Mouse (Mus musculus) forebrain, embryonic 14.5 days (tissue): Measurements from ENCODE around the gene Adck2. TPM values are rescaled to one million over a fixed set of nuclear protein-coding genes. Genes with fewer than 3 reads are reported as not detected.

Source experiments
- ATAC-seq: fragments of 200-750 bp; cut with Nextera tagmentation; 2 replicates; pipeline ENCODE4 v1.8.0; 2017; ENCODE audit warnings: mild to moderate bottlenecking, moderate library complexity
- DNase-seq: peaks from one replicate; pipeline ENCODE4 v3.0.0-alpha.2; 2015; ENCODE audit warnings: low spot score
- H3K27ac ChIP-seq: fragments of 300-500 bp; sonication (generic); 2 replicates; pipeline ENCODE4 v1.5.1; 2014; ENCODE audit warnings: low read depth, mild to moderate bottlenecking, control low read depth, low read length, moderate library complexity
- H3K27me3 ChIP-seq: fragments of 300-500 bp; sonication (generic); replicated peaks from 2 replicates; pipeline ENCODE4 v1.6.1; 2014; ENCODE audit warnings: low read length, control low read depth, mixed read lengths; ENCODE audit not compliant: control insufficient read depth, insufficient read depth
- H3K36me3 ChIP-seq: fragments of 300-500 bp; sonication (generic); 2 replicates; pipeline ENCODE4 v1.6.1; 2014; ENCODE audit warnings: low read length, control low read depth; ENCODE audit not compliant: control insufficient read depth, insufficient read depth
- H3K4me1 ChIP-seq: fragments of 300-500 bp; sonication (generic); 2 replicates; pipeline ENCODE4 v1.6.1; 2014; ENCODE audit warnings: antibody characterized with exemption, low read length, control low read depth; ENCODE audit not compliant: control insufficient read depth, insufficient read depth
- H3K4me2 ChIP-seq: fragments of 300-500 bp; sonication (generic); 2 replicates; pipeline ENCODE4 v1.6.1; 2014; ENCODE audit warnings: mild to moderate bottlenecking, control low read depth, low read length
- H3K4me3 ChIP-seq: fragments of 300-500 bp; sonication (generic); 2 replicates; pipeline ENCODE4 v1.5.1; 2014; ENCODE audit warnings: low read depth, low read length, control low read depth
- H3K9ac ChIP-seq: fragments of 300-500 bp; sonication (generic); 2 replicates; pipeline ENCODE4 v1.6.1; 2014; ENCODE audit warnings: mild to moderate bottlenecking, low read length, control low read depth, moderate library complexity
- H3K9me3 ChIP-seq: fragments of 300-500 bp; sonication (generic); replicated peaks from 2 replicates; pipeline ENCODE4 v1.6.1; 2016; ENCODE audit warnings: low read length, control low read depth, mixed read lengths; ENCODE audit not compliant: control insufficient read depth
- WGBS: fragments of 180-500 bp; shearing (Covaris S2); extraction: QIAGEN DNeasy Blood & Tissue Kit; methylation state at CpG from one replicate; pipeline ENCODE4 v1.1.7; 2014; 5-methylcytosine and 5-hydroxymethylcytosine counted together
- polyA plus RNA-seq: library from polyadenylated mRNA; unstranded; fragments of >200 nt; fragmentation: Nextera tagmentation; extraction: Ambion mirVana; gene quantifications from 2 replicates; pipeline ENCODE4 v1.2.1, GENCODE M21; 2014

The Adck2 gene
- polyA plus RNA-seq, 1 experiment from 2014 or later = 30.4 TPM

DNA sequence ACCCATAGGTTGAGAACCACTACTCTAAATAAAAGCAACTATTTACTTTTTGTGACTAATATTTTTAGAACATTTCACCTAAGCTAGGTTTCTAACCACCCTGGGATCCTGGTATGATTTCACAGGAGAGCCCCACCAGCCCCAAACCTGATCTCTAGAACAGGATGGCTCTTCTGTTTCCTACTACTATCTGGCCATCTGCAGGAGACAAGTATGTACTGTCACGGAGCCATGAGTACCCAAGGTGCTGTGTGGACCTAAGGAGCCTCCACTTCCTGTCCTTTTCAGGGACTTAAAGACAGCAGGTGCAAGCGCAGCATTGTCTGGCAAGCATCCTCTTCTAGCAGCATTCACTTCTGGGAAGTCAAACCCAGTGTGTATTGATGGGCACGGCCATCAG, 28.2 kb downstream of the Adck2 start:
- ATAC-seq = no peak
- H3K4me1 ChIP-seq = no peaks in the 10 kb centered on the region
- H3K4me3 ChIP-seq = no peak overlapping the region
- no peak overlapping the region for H3K4me2 ChIP-seq
- no peak for DNase-seq
- peaks cover 48% of the 10 kb centered on the region for H3K36me3 ChIP-seq
- H3K9me3 ChIP-seq = no peaks in the 10 kb centered on the region
- no peak overlapping the region for H3K27ac ChIP-seq
- 94% methylated on average over 3 of the region's 3 CpGs for WGBS
- no peak overlapping the region for H3K9ac ChIP-seq
- H3K27me3 ChIP-seq = no peaks in the 10 kb centered on the region

GRCm38 (mm10) chr6:39604565-39604964, 30.9 kb downstream of the Adck2 start:
- Histone ChIP-seq H3K27ac (no peak overlapping the region), H3K4me2 (no peak overlapping the region), H3K4me3 (no peak overlapping the region), H3K9me3 (no peaks in the 10 kb centered on the region), H3K9ac (no peak overlapping the region), H3K36me3 (peaks cover 39% of the 10 kb centered on the region), H3K4me1 (no peaks in the 10 kb centered on the region), H3K27me3 (no peaks in the 10 kb centered on the region)
- WGBS = 87% methylated on average over 5 of the region's 5 CpGs
- no peak for ATAC-seq
- no peak for DNase-seq

DNA sequence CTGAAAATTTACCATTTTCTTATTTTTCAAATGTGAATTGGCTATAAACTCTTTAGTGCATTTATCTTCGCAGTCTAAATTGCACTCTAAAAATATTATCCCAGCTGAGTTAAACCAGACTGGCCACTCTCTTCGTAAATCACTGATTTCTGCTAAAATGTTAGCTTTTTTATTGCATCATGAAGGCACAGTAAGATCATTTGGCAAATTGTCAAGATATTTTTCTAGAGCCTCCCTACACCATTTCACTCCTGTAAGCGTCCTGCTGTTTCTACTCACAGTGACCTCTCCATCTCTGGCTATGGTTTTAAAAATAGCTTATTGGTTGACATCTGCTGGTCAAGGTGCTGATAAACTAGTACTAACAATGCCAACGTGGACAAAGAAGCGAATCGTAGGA, 32.4 kb downstream of the Adck2 start:
- Histone ChIP-seq H3K27me3 (no peaks in the 10 kb centered on the region), H3K36me3 (peaks cover 31% of the 10 kb centered on the region), H3K4me2 (no peak overlapping the region), H3K9ac (no peak overlapping the region), H3K4me3 (no peak overlapping the region), H3K27ac (no peak overlapping the region), H3K4me1 (no peaks in the 10 kb centered on the region), H3K9me3 (no peaks in the 10 kb centered on the region)
- WGBS = 92% methylated on average over 6 of the region's 6 CpGs
- DNase-seq (no peak), ATAC-seq (no peak)

GRCm38 (mm10) chr6:39606862-39607261, 33.2 kb downstream of the Adck2 start:
- no peaks in the 10 kb centered on the region for H3K9me3 ChIP-seq
- ATAC-seq = no peak
- H3K36me3 ChIP-seq = peaks cover 30% of the 10 kb centered on the region
- no peak overlapping the region for H3K4me3 ChIP-seq
- H3K9ac ChIP-seq = no peak overlapping the region
- DNase-seq = no peak
- no peaks in the 10 kb centered on the region for H3K4me1 ChIP-seq
- H3K27me3 ChIP-seq = no peaks in the 10 kb centered on the region
- WGBS = 75% methylated on average over 3 of the region's 3 CpGs
- H3K4me2 ChIP-seq = no peak overlapping the region
- no peak overlapping the region for H3K27ac ChIP-seq

GRCm38 (mm10) chr6:39607365-39607764, 33.7 kb downstream of the Adck2 start:
- no peak overlapping the region for H3K27ac ChIP-seq
- no peaks in the 10 kb centered on the region for H3K27me3 ChIP-seq
- H3K4me1 ChIP-seq = no peaks in the 10 kb centered on the region
- H3K4me2 ChIP-seq = no peak overlapping the region
- H3K9me3 ChIP-seq = no peaks in the 10 kb centered on the region
- H3K4me3 ChIP-seq = no peak overlapping the region
- no peak overlapping the region for H3K9ac ChIP-seq
- 79% methylated on average over 5 of the region's 5 CpGs for WGBS
- DNase-seq = no peak
- H3K36me3 ChIP-seq = peaks cover 27% of the 10 kb centered on the region
- ATAC-seq = no peak

DNA sequence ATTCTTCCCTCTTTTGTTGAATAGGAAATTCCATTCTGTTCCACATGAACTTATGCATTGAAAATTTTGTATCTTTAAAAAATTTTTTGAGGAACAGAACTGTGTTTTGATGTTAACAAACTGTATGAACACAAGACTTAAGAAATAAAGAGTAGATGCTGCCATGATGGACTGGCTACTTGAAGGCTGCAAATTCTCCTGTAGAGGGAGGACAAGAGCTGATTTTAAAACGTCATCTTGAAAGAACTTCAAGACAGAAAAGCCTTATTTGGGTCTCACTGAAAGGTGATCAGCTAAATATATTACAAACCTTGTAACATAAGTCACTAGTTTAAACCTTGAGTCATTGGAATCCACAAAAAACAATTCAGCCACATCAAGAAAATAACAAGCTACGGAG, 36.5 kb downstream of the Adck2 start:
- H3K27me3 ChIP-seq = no peaks in the 10 kb centered on the region
- WGBS = 66% methylated on average over 2 of the region's 2 CpGs
- no peak overlapping the region for H3K27ac ChIP-seq
- peaks cover 36% of the 10 kb centered on the region for H3K36me3 ChIP-seq
- DNase-seq (peak; percentile 22), ATAC-seq (no peak)
- H3K4me2 ChIP-seq = no peak overlapping the region
- H3K9ac ChIP-seq = no peak overlapping the region
- no peaks in the 10 kb centered on the region for H3K9me3 ChIP-seq
- no peak overlapping the region for H3K4me3 ChIP-seq
- no peaks in the 10 kb centered on the region for H3K4me1 ChIP-seq

- Histone ChIP-seq H3K9me3 (no peaks in the 10 kb centered on the region), H3K4me1 (no peaks in the 10 kb centered on the region), H3K36me3 (peaks cover 44% of the 10 kb centered on the region), H3K4me3 (no peak overlapping the region), H3K27me3 (no peaks in the 10 kb centered on the region), H3K9ac (no peak overlapping the region), H3K4me2 (no peak overlapping the region), H3K27ac (no peak overlapping the region)
- no peak for DNase-seq
- ATAC-seq = no peak
- 93% methylated on average over 2 of the region's 2 CpGs for WGBS
Observed at GRCm38 (mm10) chr6:39611296-39611695, 37.6 kb downstream of the Adck2 start.

Other genes with a start within 250 kb of the Adck2 start
- gene Slc37a3, start 196.2 kb upstream of the Adck2 start, polyA plus RNA-seq = 60.0 and 60.2 TPM in 2 replicates
- gene Rab19, start 192.7 kb upstream of the Adck2 start, polyA plus RNA-seq = 0.22 and 0.32 TPM in 2 replicates
- gene Mkrn1, start 153.4 kb upstream of the Adck2 start, polyA plus RNA-seq = 230 and 234 TPM in 2 replicates
- 14.2 and 15.8 TPM in 2 replicates for gene Dennd2a, start 16.0 kb upstream of the Adck2 start, polyA plus RNA-seq
- gene Gm42420, start 11.9 kb downstream of the Adck2 start, polyA plus RNA-seq = 1.3 TPM in 1 of 2 replicates, not detected in the other
- gene Ndufb2, start 18.7 kb downstream of the Adck2 start, polyA plus RNA-seq = 354 and 423 TPM in 2 replicates
- 13.4 and 16.9 TPM in 2 replicates for gene Braf, start 151.6 kb downstream of the Adck2 start, polyA plus RNA-seq
- gene Mrps33, start 237.1 kb downstream of the Adck2 start, polyA plus RNA-seq = 245 and 262 TPM in 2 replicates